Mouse (Mus musculus): ENCODE measurements around the gene Btbd9. TPM values are rescaled to one million over a fixed set of nuclear protein-coding genes. Genes with fewer than 3 reads are reported as not detected.

Gene Btbd9
- polyA plus RNA-seq, 1 experiment = 21.3 TPM

DNA sequence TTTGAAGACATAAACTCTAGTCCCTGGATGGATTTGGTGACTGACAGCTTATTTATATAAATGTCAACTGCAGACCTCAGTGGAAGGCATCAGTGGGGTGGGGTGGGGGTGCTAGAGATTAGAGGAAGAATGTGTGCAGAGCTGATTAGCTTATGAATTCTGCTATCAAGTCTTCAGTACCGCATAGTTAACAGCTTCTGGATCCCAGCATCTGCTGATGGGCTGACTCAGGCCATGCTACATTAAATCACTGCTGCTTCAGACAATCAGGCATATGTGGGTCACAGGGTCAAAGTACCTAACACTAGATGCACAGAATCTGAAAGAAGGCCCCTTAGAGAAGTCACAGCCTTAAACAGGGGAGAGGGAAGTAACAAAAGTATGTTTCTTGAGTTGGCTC is 198.5 kb downstream of the Btbd9 start:
- Histone ChIP-seq H3K4me2 (ENCODE audit: low read depth) (no peak overlapping the region), H3K36me3 (ENCODE audit: control insufficient read depth, insufficient read depth) (no peaks in the 10 kb centered on the region), H3K4me3 (no peak overlapping the region), H3K27me3 (ENCODE audit: control insufficient read depth, insufficient read depth, insufficient read length) (no peaks in the 10 kb centered on the region), H3K79me2 (ENCODE audit: control insufficient read depth, insufficient read depth) (no peaks in the 10 kb centered on the region), H3ac (ENCODE audit: control insufficient read depth, insufficient read length) (no peak overlapping the region)
- no peak for TF ChIP-seq TCF12 (IDR thresholded peaks at IDR 0.05; ENCODE audit: insufficient read depth, poor library complexity, severe bottlenecking)
- no peak for TF ChIP-seq MYOD1 (IDR thresholded peaks at IDR 0.05; ENCODE audit: control insufficient read depth in 1 of 3, insufficient read length in 2 of 3, low read depth in 2 of 3)
- TF ChIP-seq TCF3 (IDR thresholded peaks at IDR 0.05; ENCODE audit: insufficient read length, low read depth) = no peak
- TF ChIP-seq SRF (IDR thresholded peaks at IDR 0.05; ENCODE audit: control insufficient read depth, insufficient read length, low read depth) = no peak
- TF ChIP-seq E2F4 (IDR thresholded peaks at IDR 0.05; ENCODE audit: insufficient read depth) = no peak
- TF ChIP-seq USF1 (IDR thresholded peaks at IDR 0.05; ENCODE audit: low read depth) = no peak
- TF ChIP-seq MAX (IDR thresholded peaks at IDR 0.05; ENCODE audit: low read depth) = no peak
- no peak for TF ChIP-seq REST (IDR thresholded peaks at IDR 0.05; ENCODE audit: insufficient read depth, insufficient read length)
- no peak for TF ChIP-seq POLR2AphosphoS2 (IDR thresholded peaks at IDR 0.05; ENCODE audit: insufficient read length, low read depth)
- TF ChIP-seq POLR2A (IDR thresholded peaks at IDR 0.05; ENCODE audit: insufficient read length, low read depth) = no peak
- TF ChIP-seq CEBPB (IDR thresholded peaks at IDR 0.05; ENCODE audit: insufficient read depth, poor library complexity, severe bottlenecking) = no peak
- no peak for TF ChIP-seq MYOG (IDR thresholded peaks at IDR 0.05; ENCODE audit: control insufficient read depth in 1 of 3, insufficient read depth in 1 of 3, insufficient read length in 2 of 3, low read depth in 2 of 3)

DNA sequence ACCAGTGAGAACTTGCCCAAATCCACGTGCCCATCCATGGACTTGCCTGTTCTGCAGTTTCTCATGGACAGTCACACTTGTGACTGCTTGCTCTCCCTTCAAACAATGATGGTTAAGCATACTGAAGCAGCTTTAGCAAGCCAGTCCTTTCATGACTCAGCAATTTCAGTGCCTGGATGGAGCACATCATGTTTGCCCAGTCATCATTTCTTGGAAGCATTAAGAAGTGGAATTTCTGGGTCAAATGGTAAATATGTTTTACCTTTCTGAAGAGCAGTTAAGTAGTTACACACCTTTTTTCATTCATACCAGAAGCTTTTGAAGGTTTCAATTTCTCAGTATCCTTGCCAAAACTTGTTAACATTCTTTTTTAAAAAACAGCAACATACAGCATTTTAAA is 201.2 kb downstream of the Btbd9 start:
- no peak overlapping the region for H3K4me3 ChIP-seq
- H3K36me3 ChIP-seq (ENCODE audit: control insufficient read depth, insufficient read depth) = no peaks in the 10 kb centered on the region
- no peak for TF ChIP-seq SRF (IDR thresholded peaks at IDR 0.05; ENCODE audit: control insufficient read depth, insufficient read length, low read depth)
- no peak for TF ChIP-seq MYOD1 (IDR thresholded peaks at IDR 0.05; ENCODE audit: control insufficient read depth in 1 of 3, insufficient read length in 2 of 3, low read depth in 2 of 3)
- no peak for TF ChIP-seq POLR2AphosphoS2 (IDR thresholded peaks at IDR 0.05; ENCODE audit: insufficient read length, low read depth)
- TF ChIP-seq CEBPB (IDR thresholded peaks at IDR 0.05; ENCODE audit: insufficient read depth, poor library complexity, severe bottlenecking) = no peak
- no peak for TF ChIP-seq TCF12 (IDR thresholded peaks at IDR 0.05; ENCODE audit: insufficient read depth, poor library complexity, severe bottlenecking)
- TF ChIP-seq USF1 (IDR thresholded peaks at IDR 0.05; ENCODE audit: low read depth) = no peak
- TF ChIP-seq TCF3 (IDR thresholded peaks at IDR 0.05; ENCODE audit: insufficient read length, low read depth) = no peak
- no peak for TF ChIP-seq E2F4 (IDR thresholded peaks at IDR 0.05; ENCODE audit: insufficient read depth)
- TF ChIP-seq REST (IDR thresholded peaks at IDR 0.05; ENCODE audit: insufficient read depth, insufficient read length) = no peak
- no peak for TF ChIP-seq POLR2A (IDR thresholded peaks at IDR 0.05; ENCODE audit: insufficient read length, low read depth)
- no peak for TF ChIP-seq MAX (IDR thresholded peaks at IDR 0.05; ENCODE audit: low read depth)
- no peak for TF ChIP-seq MYOG (IDR thresholded peaks at IDR 0.05; ENCODE audit: control insufficient read depth in 1 of 3, insufficient read depth in 1 of 3, insufficient read length in 2 of 3, low read depth in 2 of 3)
- H3ac ChIP-seq (ENCODE audit: control insufficient read depth, insufficient read length) = no peak overlapping the region
- H3K27me3 ChIP-seq (ENCODE audit: control insufficient read depth, insufficient read depth, insufficient read length) = no peaks in the 10 kb centered on the region
- no peaks in the 10 kb centered on the region for H3K79me2 ChIP-seq (ENCODE audit: control insufficient read depth, insufficient read depth)
- no peak overlapping the region for H3K4me2 ChIP-seq (ENCODE audit: low read depth)

DNA sequence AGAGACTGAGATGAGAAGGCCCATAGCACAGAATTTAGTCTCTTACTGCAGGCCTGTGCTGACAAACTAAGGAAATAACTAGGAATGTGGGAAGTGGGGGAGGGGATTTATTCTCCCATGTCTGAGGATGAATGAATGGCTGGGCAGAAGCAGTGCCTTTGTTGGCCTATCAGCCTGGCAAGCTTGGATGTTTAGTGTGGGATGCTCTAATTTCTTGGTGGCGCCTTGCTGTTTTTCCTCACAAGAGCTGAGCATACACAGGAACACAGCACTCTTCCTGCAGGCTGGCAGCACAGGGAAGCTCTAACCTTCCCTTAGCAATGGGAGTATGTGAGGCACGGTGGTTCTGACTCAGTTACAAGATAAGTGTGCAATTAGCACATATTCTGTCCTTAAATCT is 207.7 kb downstream of the Btbd9 start:
- H3K4me2 ChIP-seq (ENCODE audit: low read depth) = no peak overlapping the region
- H3K27me3 ChIP-seq (ENCODE audit: control insufficient read depth, insufficient read depth, insufficient read length) = no peaks in the 10 kb centered on the region
- no peak overlapping the region for H3ac ChIP-seq (ENCODE audit: control insufficient read depth, insufficient read length)
- H3K79me2 ChIP-seq (ENCODE audit: control insufficient read depth, insufficient read depth) = no peaks in the 10 kb centered on the region
- H3K36me3 ChIP-seq (ENCODE audit: control insufficient read depth, insufficient read depth) = no peaks in the 10 kb centered on the region
- H3K4me3 ChIP-seq = no peak overlapping the region
- TF ChIP-seq MYOD1 (IDR thresholded peaks at IDR 0.05; ENCODE audit: control insufficient read depth in 1 of 3, insufficient read length in 2 of 3, low read depth in 2 of 3) = no peak
- TF ChIP-seq E2F4 (IDR thresholded peaks at IDR 0.05; ENCODE audit: insufficient read depth) = no peak
- no peak for TF ChIP-seq MAX (IDR thresholded peaks at IDR 0.05; ENCODE audit: low read depth)
- no peak for TF ChIP-seq USF1 (IDR thresholded peaks at IDR 0.05; ENCODE audit: low read depth)
- no peak for TF ChIP-seq CEBPB (IDR thresholded peaks at IDR 0.05; ENCODE audit: insufficient read depth, poor library complexity, severe bottlenecking)
- no peak for TF ChIP-seq REST (IDR thresholded peaks at IDR 0.05; ENCODE audit: insufficient read depth, insufficient read length)
- TF ChIP-seq TCF3 (IDR thresholded peaks at IDR 0.05; ENCODE audit: insufficient read length, low read depth) = no peak
- TF ChIP-seq POLR2A (IDR thresholded peaks at IDR 0.05; ENCODE audit: insufficient read length, low read depth) = no peak
- no peak for TF ChIP-seq MYOG (IDR thresholded peaks at IDR 0.05; ENCODE audit: control insufficient read depth in 1 of 3, insufficient read depth in 1 of 3, insufficient read length in 2 of 3, low read depth in 2 of 3)
- no peak for TF ChIP-seq POLR2AphosphoS2 (IDR thresholded peaks at IDR 0.05; ENCODE audit: insufficient read length, low read depth)
- TF ChIP-seq SRF (IDR thresholded peaks at IDR 0.05; ENCODE audit: control insufficient read depth, insufficient read length, low read depth) = no peak
- TF ChIP-seq TCF12 (IDR thresholded peaks at IDR 0.05; ENCODE audit: insufficient read depth, poor library complexity, severe bottlenecking) = no peak

DNA sequence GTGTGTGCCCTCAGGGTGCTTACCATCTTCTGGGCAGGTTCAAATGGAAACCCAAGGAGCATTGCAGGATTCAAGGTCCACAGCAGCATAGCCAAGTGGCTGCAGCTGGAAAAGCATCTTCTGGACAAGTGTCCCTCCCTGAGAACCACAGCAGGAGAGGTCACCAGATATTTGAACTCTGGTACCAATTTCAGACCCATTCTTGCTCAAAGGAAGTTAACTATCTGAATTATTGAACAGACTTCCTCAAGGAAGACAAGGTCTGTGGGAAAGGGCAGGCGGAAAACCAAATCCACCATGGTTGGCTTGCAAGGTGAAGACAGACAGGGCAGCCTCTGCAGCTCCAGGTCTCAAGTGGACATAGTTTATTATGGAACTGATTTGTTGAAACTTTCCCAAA is 211.6 kb downstream of the Btbd9 start:
- H3ac ChIP-seq (ENCODE audit: control insufficient read depth, insufficient read length) = no peak overlapping the region
- H3K36me3 ChIP-seq (ENCODE audit: control insufficient read depth, insufficient read depth) = no peaks in the 10 kb centered on the region
- no peak overlapping the region for H3K4me3 ChIP-seq
- TF ChIP-seq MYOD1 (IDR thresholded peaks at IDR 0.05; ENCODE audit: control insufficient read depth in 1 of 3, insufficient read length in 2 of 3, low read depth in 2 of 3) (no peak), TCF3 (IDR thresholded peaks at IDR 0.05; ENCODE audit: insufficient read length, low read depth) (no peak), SRF (IDR thresholded peaks at IDR 0.05; ENCODE audit: control insufficient read depth, insufficient read length, low read depth) (no peak), USF1 (IDR thresholded peaks at IDR 0.05; ENCODE audit: low read depth) (no peak), MYOG (IDR thresholded peaks at IDR 0.05; ENCODE audit: control insufficient read depth in 1 of 3, insufficient read depth in 1 of 3, insufficient read length in 2 of 3, low read depth in 2 of 3) (no peak), MAX (IDR thresholded peaks at IDR 0.05; ENCODE audit: low read depth) (no peak), TCF12 (IDR thresholded peaks at IDR 0.05; ENCODE audit: insufficient read depth, poor library complexity, severe bottlenecking) (no peak), POLR2AphosphoS2 (IDR thresholded peaks at IDR 0.05; ENCODE audit: insufficient read length, low read depth) (no peak), REST (IDR thresholded peaks at IDR 0.05; ENCODE audit: insufficient read depth, insufficient read length) (no peak), E2F4 (IDR thresholded peaks at IDR 0.05; ENCODE audit: insufficient read depth) (no peak), CEBPB (IDR thresholded peaks at IDR 0.05; ENCODE audit: insufficient read depth, poor library complexity, severe bottlenecking) (no peak), POLR2A (IDR thresholded peaks at IDR 0.05; ENCODE audit: insufficient read length, low read depth) (no peak)
- no peaks in the 10 kb centered on the region for H3K79me2 ChIP-seq (ENCODE audit: control insufficient read depth, insufficient read depth)
- no peaks in the 10 kb centered on the region for H3K27me3 ChIP-seq (ENCODE audit: control insufficient read depth, insufficient read depth, insufficient read length)
- no peak overlapping the region for H3K4me2 ChIP-seq (ENCODE audit: low read depth)
